Mouse (Mus musculus): Measurements from ENCODE around the gene Bbs4. TPM values are rescaled to one million over a fixed set of nuclear protein-coding genes. Genes with fewer than 3 reads are reported as not detected.

Bbs4 gene
- polyA plus RNA-seq, 1 experiment = 0.41 TPM

GRCm38 (mm10) chr9:59285614-59286013, 67.7 kb downstream of the Bbs4 start:
- 85% methylated on average over 6 of the region's 6 CpGs for WGBS
- H3K36me3 ChIP-seq (ENCODE audit: control insufficient read depth, insufficient read depth, low read length) = no peaks in the 10 kb centered on the region
- TF ChIP-seq CTCF (IDR thresholded peaks at IDR 0.05; ENCODE audit: extremely low read depth, insufficient read length, insufficient replicate concordance, low read depth, low read length) = no peak
- TF ChIP-seq POLR2A (IDR thresholded peaks at IDR 0.05; ENCODE audit: low read depth, low read length) = no peak

GRCm38 (mm10) chr9:59282683-59282986, 70.7 kb downstream of the Bbs4 start:
- H3K27me3 ChIP-seq (ENCODE audit: control insufficient read depth, insufficient read depth, low read length) = no peaks in the 10 kb centered on the region
- no peak overlapping the region for H3K4me3 ChIP-seq (ENCODE audit: low read depth, low read length)
- no peak for TF ChIP-seq CTCF (IDR thresholded peaks at IDR 0.05; ENCODE audit: extremely low read depth, insufficient read length, insufficient replicate concordance, low read depth, low read length)
- no peak for TF ChIP-seq POLR2A (IDR thresholded peaks at IDR 0.05; ENCODE audit: low read depth, low read length)
- peaks cover 14% of the 10 kb centered on the region for H3K4me1 ChIP-seq (ENCODE audit: control insufficient read depth, insufficient read depth, insufficient read length, low read length)
- no peaks in the 10 kb centered on the region for H3K36me3 ChIP-seq (ENCODE audit: control insufficient read depth, insufficient read depth, low read length)
- no peak overlapping the region for H3K27ac ChIP-seq (ENCODE audit: insufficient read depth, low read depth, low read length)
- WGBS = 35% methylated on average over 7 of the region's 7 CpGs

More at GRCm38 (mm10) chr9:59285614-59286013, 67.7 kb downstream of the Bbs4 start:
- Histone ChIP-seq H3K4me1 (ENCODE audit: control insufficient read depth, insufficient read depth, insufficient read length, low read length) (peaks cover 4% of the 10 kb centered on the region; the same call in 1 of the 2 replicates), H3K4me3 (ENCODE audit: low read depth, low read length) (no peak overlapping the region), H3K27me3 (ENCODE audit: control insufficient read depth, insufficient read depth, low read length) (no peaks in the 10 kb centered on the region), H3K27ac (ENCODE audit: insufficient read depth, low read depth, low read length) (no peak overlapping the region)

DNA sequence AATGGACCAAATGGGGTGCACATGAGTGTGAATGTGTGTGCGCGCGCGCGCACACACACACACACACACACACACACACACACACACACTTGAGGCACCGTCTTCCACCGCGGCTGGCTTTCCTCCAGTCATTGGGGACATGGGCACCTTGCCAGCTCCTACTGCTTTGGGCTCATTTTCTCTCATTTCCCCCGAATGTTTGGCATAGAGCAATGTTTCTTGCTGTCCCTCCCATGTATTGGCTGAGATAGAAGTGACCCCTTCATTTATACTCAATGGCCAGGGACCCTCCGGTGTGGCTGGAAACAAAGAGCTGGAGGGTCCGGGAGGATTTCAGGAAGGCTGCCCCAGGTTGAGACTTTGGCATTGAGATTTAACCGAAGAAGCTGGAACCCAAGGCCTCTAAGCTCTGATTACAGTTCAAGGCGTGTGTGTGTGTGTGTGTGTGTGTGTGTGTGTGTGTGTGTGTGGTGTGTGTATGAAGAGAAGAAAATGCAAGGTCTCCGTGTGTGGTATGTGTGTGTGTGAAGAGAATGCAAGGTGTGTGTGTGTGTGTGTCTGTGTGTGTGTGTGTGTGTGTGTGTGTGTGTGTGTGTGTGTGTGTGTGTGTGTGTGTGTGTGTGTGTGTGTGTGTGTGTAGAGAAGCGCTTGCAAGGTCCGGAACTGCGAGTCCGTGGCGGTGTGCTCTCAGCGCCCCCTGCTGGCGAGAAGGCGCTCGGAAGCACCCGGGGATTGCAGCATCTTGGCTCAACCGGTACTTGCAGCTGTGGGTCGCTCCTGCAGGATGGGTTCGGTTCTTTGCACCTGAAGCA, 71.2 kb downstream of the Bbs4 start:
- peaks cover 16% of the 10 kb centered on the region for H3K4me1 ChIP-seq (ENCODE audit: control insufficient read depth, insufficient read depth, insufficient read length, low read length)
- WGBS = 29% methylated on average over 23 of the region's 27 CpGs

DNA sequence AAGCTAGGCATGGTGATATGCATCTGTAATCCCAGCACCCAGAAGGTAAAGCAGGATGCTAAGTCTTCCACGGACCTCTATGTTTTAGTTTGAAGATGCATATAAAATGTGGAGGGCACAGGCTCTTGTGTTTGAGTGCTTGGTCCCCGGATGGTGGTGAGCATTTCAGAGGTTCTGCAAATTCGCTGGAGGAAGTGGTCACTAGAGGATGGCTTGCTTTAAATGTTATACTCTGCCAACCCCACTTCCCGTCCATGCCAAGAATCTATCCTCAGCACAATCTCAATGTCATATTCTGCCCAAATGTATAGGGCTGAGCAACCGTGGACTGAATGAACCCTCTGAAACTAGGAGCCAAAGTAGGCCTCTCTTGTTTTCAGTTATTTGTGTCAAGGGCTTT, 72.4 kb downstream of the Bbs4 start:
- Histone ChIP-seq H3K27ac (ENCODE audit: insufficient read depth, low read depth, low read length) (no peak overlapping the region), H3K36me3 (ENCODE audit: control insufficient read depth, insufficient read depth, low read length) (no peaks in the 10 kb centered on the region), H3K27me3 (ENCODE audit: control insufficient read depth, insufficient read depth, low read length) (no peaks in the 10 kb centered on the region), H3K4me3 (ENCODE audit: low read depth, low read length) (no peak overlapping the region), H3K4me1 (ENCODE audit: control insufficient read depth, insufficient read depth, insufficient read length, low read length) (peaks cover 16% of the 10 kb centered on the region)
- TF ChIP-seq POLR2A (IDR thresholded peaks at IDR 0.05; ENCODE audit: low read depth, low read length) (no peak), CTCF (IDR thresholded peaks at IDR 0.05; ENCODE audit: extremely low read depth, insufficient read length, insufficient replicate concordance, low read depth, low read length) (no peak)
- 74% methylated on average over 5 of the region's 5 CpGs for WGBS

More for the DNA sequence above, 71.2 kb downstream of the Bbs4 start:
- TF ChIP-seq CTCF (IDR thresholded peaks at IDR 0.05; ENCODE audit: extremely low read depth, insufficient read length, insufficient replicate concordance, low read depth, low read length) (peak; percentile 73), POLR2A (IDR thresholded peaks at IDR 0.05; ENCODE audit: low read depth, low read length) (no peak)
- Histone ChIP-seq H3K36me3 (ENCODE audit: control insufficient read depth, insufficient read depth, low read length) (no peaks in the 10 kb centered on the region), H3K27ac (ENCODE audit: insufficient read depth, low read depth, low read length) (no peak overlapping the region), H3K27me3 (ENCODE audit: control insufficient read depth, insufficient read depth, low read length) (no peaks in the 10 kb centered on the region), H3K4me3 (ENCODE audit: low read depth, low read length) (no peak overlapping the region)

DNA sequence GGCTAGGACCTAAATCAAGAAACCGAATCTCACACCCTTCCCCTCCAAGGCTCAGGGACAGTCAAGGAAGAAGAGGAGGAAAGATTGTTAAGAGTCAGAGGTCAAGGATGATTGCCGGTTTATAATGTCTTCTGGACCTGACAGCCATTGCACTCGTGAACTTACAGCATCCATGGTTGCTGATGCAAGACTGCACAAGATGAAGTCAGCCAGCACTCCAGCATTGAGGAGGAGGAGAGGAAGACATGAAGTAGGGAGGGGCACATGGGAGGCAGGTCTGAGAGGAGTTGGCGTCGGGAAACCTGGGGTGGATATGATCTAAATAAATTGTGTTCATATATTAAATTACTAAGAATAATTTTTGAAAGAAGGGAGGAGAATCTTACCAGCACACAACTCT, 74.6 kb downstream of the Bbs4 start:
- Histone ChIP-seq H3K27ac (ENCODE audit: insufficient read depth, low read depth, low read length) (no peak overlapping the region), H3K4me1 (ENCODE audit: control insufficient read depth, insufficient read depth, insufficient read length, low read length) (peaks cover 16% of the 10 kb centered on the region), H3K4me3 (ENCODE audit: low read depth, low read length) (no peak overlapping the region), H3K27me3 (ENCODE audit: control insufficient read depth, insufficient read depth, low read length) (no peaks in the 10 kb centered on the region), H3K36me3 (ENCODE audit: control insufficient read depth, insufficient read depth, low read length) (no peaks in the 10 kb centered on the region)
- 37% methylated on average over 5 of the region's 5 CpGs for WGBS
- TF ChIP-seq POLR2A (IDR thresholded peaks at IDR 0.05; ENCODE audit: low read depth, low read length) (no peak), CTCF (IDR thresholded peaks at IDR 0.05; ENCODE audit: extremely low read depth, insufficient read length, insufficient replicate concordance, low read depth, low read length) (no peak)

DNA sequence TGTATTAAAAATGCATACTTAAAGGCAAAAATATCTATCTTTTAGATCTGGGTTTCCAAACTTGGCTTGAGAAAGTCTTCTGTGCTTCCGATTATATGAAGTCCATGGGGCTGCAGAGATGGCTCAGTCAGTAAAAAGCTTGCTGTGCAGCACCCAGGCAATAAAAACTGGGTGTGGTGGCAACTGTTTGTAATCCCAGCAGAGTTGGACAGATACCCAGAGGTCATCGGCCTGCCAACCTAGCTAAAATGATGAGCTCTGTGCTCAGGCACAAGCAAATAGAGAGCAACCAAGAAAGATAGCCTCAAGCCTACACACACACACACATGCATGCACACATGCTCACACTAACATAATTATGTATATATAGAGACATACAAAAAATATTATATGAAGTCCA, 75.1 kb downstream of the Bbs4 start:
- peaks cover 16% of the 10 kb centered on the region for H3K4me1 ChIP-seq (ENCODE audit: control insufficient read depth, insufficient read depth, insufficient read length, low read length)
- no peak overlapping the region for H3K27ac ChIP-seq (ENCODE audit: insufficient read depth, low read depth, low read length)
- WGBS = 29% methylated on average over 2 of the region's 2 CpGs
- TF ChIP-seq POLR2A (IDR thresholded peaks at IDR 0.05; ENCODE audit: low read depth, low read length) = no peak
- no peak for TF ChIP-seq CTCF (IDR thresholded peaks at IDR 0.05; ENCODE audit: extremely low read depth, insufficient read length, insufficient replicate concordance, low read depth, low read length)
- H3K36me3 ChIP-seq (ENCODE audit: control insufficient read depth, insufficient read depth, low read length) = no peaks in the 10 kb centered on the region
- H3K4me3 ChIP-seq (ENCODE audit: low read depth, low read length) = no peak overlapping the region
- H3K27me3 ChIP-seq (ENCODE audit: control insufficient read depth, insufficient read depth, low read length) = no peaks in the 10 kb centered on the region

- Histone ChIP-seq H3K27me3 (ENCODE audit: control insufficient read depth, insufficient read depth, low read length) (no peaks in the 10 kb centered on the region), H3K4me3 (ENCODE audit: low read depth, low read length) (no peak overlapping the region), H3K4me1 (ENCODE audit: control insufficient read depth, insufficient read depth, insufficient read length, low read length) (peaks cover 30% of the 10 kb centered on the region), H3K36me3 (ENCODE audit: control insufficient read depth, insufficient read depth, low read length) (no peaks in the 10 kb centered on the region), H3K27ac (ENCODE audit: insufficient read depth, low read depth, low read length) (no peak overlapping the region)
- TF ChIP-seq POLR2A (IDR thresholded peaks at IDR 0.05; ENCODE audit: low read depth, low read length) (no peak), CTCF (IDR thresholded peaks at IDR 0.05; ENCODE audit: extremely low read depth, insufficient read length, insufficient replicate concordance, low read depth, low read length) (no peak)
- WGBS = 90% methylated on average over 19 of the region's 19 CpGs
Measured at GRCm38 (mm10) chr9:59274846-59275455, 78.4 kb downstream of the Bbs4 start.
